Mouse (Mus musculus): ENCODE results near the gene Btbd7.

GRCm38 (mm10) chr12:102771601-102772000 lies 106.7 kb downstream of the Btbd7 start:
- TF ChIP-seq CTCF (IDR thresholded peaks at IDR 0.05; ENCODE audit: low read depth) (no peak), EP300 (optimal IDR thresholded peaks at IDR 0.05) (no peak)
